Mouse (Mus musculus): ENCODE data around the gene A630023A22Rik. TPM values are rescaled to one million over a fixed set of nuclear protein-coding genes. Genes with fewer than 3 reads are reported as not detected.

A630023A22Rik gene
- polyA plus RNA-seq, 1 experiment: not detected

DNA sequence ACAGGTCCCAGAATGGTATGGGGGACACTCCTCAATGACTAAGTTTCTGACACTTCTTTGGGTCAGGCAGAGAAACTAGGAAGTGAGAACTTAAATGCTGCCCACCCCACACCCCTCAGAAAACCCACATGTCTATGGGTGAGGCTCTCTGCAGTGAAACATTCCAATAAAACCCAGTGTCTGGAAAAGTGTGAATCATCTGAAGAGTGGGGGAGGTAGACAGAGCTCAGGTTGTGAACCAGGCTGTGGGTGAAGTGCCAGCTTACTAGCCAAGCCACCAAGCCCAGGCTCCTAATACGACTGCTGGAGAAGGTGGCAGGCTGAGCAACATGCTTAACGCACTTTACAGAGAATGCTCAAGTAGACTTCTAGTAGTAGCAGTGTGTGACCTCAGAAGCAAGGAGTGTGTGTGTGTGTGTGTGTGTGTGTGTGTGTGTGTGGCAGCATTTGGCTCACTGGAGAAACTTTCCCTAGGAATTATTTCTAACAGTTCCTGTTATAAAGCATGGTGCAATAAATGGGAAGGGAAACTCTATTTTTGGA is 14.6 kb downstream of the A630023A22Rik start:
- H3K27me3 ChIP-seq (ENCODE audit: control insufficient read depth, insufficient read depth, low read length): no peaks in the 10 kb centered on the region

DNA sequence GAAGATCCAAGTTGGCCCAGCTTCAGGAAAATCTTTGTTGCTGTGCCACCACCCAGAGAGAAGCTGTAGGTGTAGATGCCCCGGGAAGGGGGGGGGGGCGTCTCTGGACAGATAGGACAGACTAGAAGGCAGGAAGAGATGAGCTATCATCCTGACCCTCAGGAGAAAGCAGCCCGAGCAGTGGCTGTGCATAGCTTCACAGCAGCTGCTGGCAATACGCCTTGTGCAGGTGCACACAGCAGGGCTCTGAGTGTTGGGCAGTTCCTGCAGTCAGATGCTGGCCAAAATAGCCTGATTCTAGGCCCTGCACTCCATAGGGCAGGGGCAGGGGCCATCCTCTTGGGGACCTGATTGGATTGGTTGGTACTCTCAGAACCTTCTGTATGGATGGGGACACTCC is 15.7 kb downstream of the A630023A22Rik start:
- no peaks in the 10 kb centered on the region for H3K4me1 ChIP-seq (ENCODE audit: control insufficient read depth, insufficient read depth, insufficient read length, low read length)
- H3K4me3 ChIP-seq (ENCODE audit: low read depth, low read length): no peak overlapping the region
- no peak overlapping the region for H3K27ac ChIP-seq (ENCODE audit: insufficient read depth, low read depth, low read length)
- no peak for TF ChIP-seq CTCF (IDR thresholded peaks at IDR 0.05; ENCODE audit: extremely low read depth, insufficient read length, insufficient replicate concordance, low read depth, low read length)
- no peak for TF ChIP-seq POLR2A (IDR thresholded peaks at IDR 0.05; ENCODE audit: low read depth, low read length)
- no peaks in the 10 kb centered on the region for H3K27me3 ChIP-seq (ENCODE audit: control insufficient read depth, insufficient read depth, low read length)
- H3K36me3 ChIP-seq (ENCODE audit: control insufficient read depth, insufficient read depth, low read length): no peaks in the 10 kb centered on the region
- WGBS: 46% methylated on average over 4 of the region's 4 CpGs

More for the DNA sequence above, 14.6 kb downstream of the A630023A22Rik start:
- Histone ChIP-seq H3K4me1 (ENCODE audit: control insufficient read depth, insufficient read depth, insufficient read length, low read length) (no peaks in the 10 kb centered on the region), H3K27ac (ENCODE audit: insufficient read depth, low read depth, low read length) (no peak overlapping the region), H3K36me3 (ENCODE audit: control insufficient read depth, insufficient read depth, low read length) (no peaks in the 10 kb centered on the region), H3K4me3 (ENCODE audit: low read depth, low read length) (no peak overlapping the region)
- no peak for TF ChIP-seq POLR2A (IDR thresholded peaks at IDR 0.05; ENCODE audit: low read depth, low read length)
- TF ChIP-seq CTCF (IDR thresholded peaks at IDR 0.05; ENCODE audit: extremely low read depth, insufficient read length, insufficient replicate concordance, low read depth, low read length): no peak
- WGBS: 82% methylated on average over 2 of the region's 2 CpGs

DNA sequence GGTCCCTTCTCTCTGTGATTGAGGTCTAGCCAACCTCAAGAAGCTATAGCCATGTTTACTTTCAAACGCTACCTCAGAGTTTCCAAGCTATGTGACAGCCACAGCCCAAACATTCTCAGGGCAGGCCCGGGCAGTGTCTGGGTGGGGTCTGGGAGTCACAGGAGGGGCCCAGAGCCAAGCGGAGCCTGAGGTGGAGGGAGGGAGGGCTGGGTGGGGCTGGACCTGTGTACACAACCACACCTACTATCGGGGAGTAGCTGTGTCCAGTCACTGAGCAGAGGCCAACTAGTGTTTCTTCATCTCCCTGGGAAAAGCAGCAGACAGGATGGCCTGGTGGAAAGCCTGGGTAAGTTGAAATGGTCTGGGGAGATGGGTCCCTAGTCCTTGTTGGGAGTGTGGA is 16.8 kb downstream of the A630023A22Rik start, which contains the start of gene Anxa8:
Anxa8 (plus strand) TSS at position 251 of the 400 bp plus-strand sequence.
- Histone ChIP-seq H3K27me3 (ENCODE audit: control insufficient read depth, insufficient read depth, low read length) (no peaks in the 10 kb centered on the region), H3K27ac (ENCODE audit: insufficient read depth, low read depth, low read length) (no peak within 1 kb of the TSS), H3K4me3 (ENCODE audit: low read depth, low read length) (no peak within 1 kb of the TSS), H3K36me3 (ENCODE audit: control insufficient read depth, insufficient read depth, low read length) (no peaks in the 10 kb centered on the region), H3K4me1 (ENCODE audit: control insufficient read depth, insufficient read depth, insufficient read length, low read length) (no peaks in the 10 kb centered on the region)
- no peak for TF ChIP-seq POLR2A (IDR thresholded peaks at IDR 0.05; ENCODE audit: low read depth, low read length)
- no peak for TF ChIP-seq CTCF (IDR thresholded peaks at IDR 0.05; ENCODE audit: extremely low read depth, insufficient read length, insufficient replicate concordance, low read depth, low read length)
- WGBS: 16% methylated on average over 4 of the region's 4 CpGs

GRCm38 (mm10) chr14:34080321-34080997 is 22.1 kb downstream of the A630023A22Rik start:
- TF ChIP-seq CTCF (IDR thresholded peaks at IDR 0.05; ENCODE audit: extremely low read depth, insufficient read length, insufficient replicate concordance, low read depth, low read length): peak; percentile 80; the same call in 1 of the 2 replicates
- TF ChIP-seq POLR2A (IDR thresholded peaks at IDR 0.05; ENCODE audit: low read depth, low read length): no peak
- WGBS: 14% methylated on average over 11 of the region's 11 CpGs
- Histone ChIP-seq H3K27me3 (ENCODE audit: control insufficient read depth, insufficient read depth, low read length) (no peaks in the 10 kb centered on the region), H3K36me3 (ENCODE audit: control insufficient read depth, insufficient read depth, low read length) (no peaks in the 10 kb centered on the region), H3K27ac (ENCODE audit: insufficient read depth, low read depth, low read length) (no peak overlapping the region), H3K4me1 (ENCODE audit: control insufficient read depth, insufficient read depth, insufficient read length, low read length) (peaks cover under 1% of the 10 kb centered on the region; the same call in 1 of the 2 replicates), H3K4me3 (ENCODE audit: low read depth, low read length) (no peak overlapping the region)

GRCm38 (mm10) chr14:34078293-34078692 is 24.3 kb downstream of the A630023A22Rik start:
- peaks cover 3% of the 10 kb centered on the region; the same call in 1 of the 2 replicates for H3K4me1 ChIP-seq (ENCODE audit: control insufficient read depth, insufficient read depth, insufficient read length, low read length)
- WGBS: 43% methylated on average over 4 of the region's 4 CpGs
- H3K27ac ChIP-seq (ENCODE audit: insufficient read depth, low read depth, low read length): no peak overlapping the region
- no peaks in the 10 kb centered on the region for H3K36me3 ChIP-seq (ENCODE audit: control insufficient read depth, insufficient read depth, low read length)
- H3K4me3 ChIP-seq (ENCODE audit: low read depth, low read length): no peak overlapping the region
- TF ChIP-seq CTCF (IDR thresholded peaks at IDR 0.05; ENCODE audit: extremely low read depth, insufficient read length, insufficient replicate concordance, low read depth, low read length) (no peak), POLR2A (IDR thresholded peaks at IDR 0.05; ENCODE audit: low read depth, low read length) (no peak)
- no peaks in the 10 kb centered on the region for H3K27me3 ChIP-seq (ENCODE audit: control insufficient read depth, insufficient read depth, low read length)

- 78% methylated on average over 5 of the region's 5 CpGs for WGBS
- Histone ChIP-seq H3K27me3 (ENCODE audit: control insufficient read depth, insufficient read depth, low read length) (no peaks in the 10 kb centered on the region), H3K4me3 (ENCODE audit: low read depth, low read length) (no peak overlapping the region), H3K36me3 (ENCODE audit: control insufficient read depth, insufficient read depth, low read length) (no peaks in the 10 kb centered on the region), H3K4me1 (ENCODE audit: control insufficient read depth, insufficient read depth, insufficient read length, low read length) (peaks cover 3% of the 10 kb centered on the region; the same call in 1 of the 2 replicates), H3K27ac (ENCODE audit: insufficient read depth, low read depth, low read length) (no peak overlapping the region)
- TF ChIP-seq POLR2A (IDR thresholded peaks at IDR 0.05; ENCODE audit: low read depth, low read length): no peak
- no peak for TF ChIP-seq CTCF (IDR thresholded peaks at IDR 0.05; ENCODE audit: extremely low read depth, insufficient read length, insufficient replicate concordance, low read depth, low read length)
Observed at GRCm38 (mm10) chr14:34077222-34077621, 25.3 kb downstream of the A630023A22Rik start.

GRCm38 (mm10) chr14:34075346-34075745 is 27.2 kb downstream of the A630023A22Rik start:
- Histone ChIP-seq H3K4me1 (ENCODE audit: control insufficient read depth, insufficient read depth, insufficient read length, low read length) (peaks cover 3% of the 10 kb centered on the region; the same call in 1 of the 2 replicates), H3K4me3 (ENCODE audit: low read depth, low read length) (no peak overlapping the region), H3K27me3 (ENCODE audit: control insufficient read depth, insufficient read depth, low read length) (no peaks in the 10 kb centered on the region), H3K36me3 (ENCODE audit: control insufficient read depth, insufficient read depth, low read length) (no peaks in the 10 kb centered on the region), H3K27ac (ENCODE audit: insufficient read depth, low read depth, low read length) (no peak overlapping the region)
- TF ChIP-seq CTCF (IDR thresholded peaks at IDR 0.05; ENCODE audit: extremely low read depth, insufficient read length, insufficient replicate concordance, low read depth, low read length) (no peak), POLR2A (IDR thresholded peaks at IDR 0.05; ENCODE audit: low read depth, low read length) (no peak)
- 44% methylated on average over 4 of the region's 4 CpGs for WGBS

Measured in small intestine, adult 2 months (tissue).